11 mouse cellular contexts compared by ENCODE assay signal in genomic region chr5:23385136-23385535, GRCm38 (mm10). TPM values are rescaled to one million over a fixed set of nuclear protein-coding genes. Genes with fewer than 3 reads are reported as not detected.
A peak's percentile ranks its signal among the peaks of the same experiment; 100 is the strongest.
DNase-seq lines count a peak whose midpoint lies in the region; ATAC-seq and TF ChIP-seq lines count a peak whose summit lies in the region.
"Had no signal": no experiment of that assay in that cellular context is flagged by ENCODE, and none has a peak within 500 bp of the region (broad histone marks: within the 10 kb centered on the region; RNA-seq: fewer than 3 reads in every experiment).

No protein-coding gene starts in this region.

- peaks cover 2% of the 10 kb centered on the region; the same call in 1 of the 2 replicates for H3K36me3 ChIP-seq in heart, adult 2 months (ENCODE audit: control insufficient read depth, insufficient read depth, low read length)
- no peaks in the 10 kb centered on the region for H3K36me3 ChIP-seq in heart, embryonic 11.5 days (ENCODE audit: control insufficient read depth, insufficient read depth, low read length)
- H3K36me3 ChIP-seq: heart, embryonic 10.5 days had no signal

- no peak overlapping the region for H3K27ac ChIP-seq in heart, adult 2 months
- no peak overlapping the region for H3K27ac ChIP-seq in heart, embryonic 11.5 days (ENCODE audit: low read depth, low read length)
- H3K27ac ChIP-seq: heart, embryonic 10.5 days; liver, embryonic 14.5 days had no signal

- TF ChIP-seq CTCF in heart, adult 2 months (IDR thresholded peaks at IDR 0.05), result peak; percentile 70
- TF ChIP-seq CTCF in lung, adult 2 months (IDR thresholded peaks at IDR 0.05; ENCODE audit: insufficient read depth, low read length), result peak; percentile 64

- intact Hi-C loops in heart, adult 2 months (cut with DNase I), result loop anchor here (5.0 to 10.0 kb wide), 3 partner anchors 133 to 370 kb away; no protein-coding TSS in a partner anchor

- H3K79me2 ChIP-seq in heart, adult 2 months (replicated peaks; ENCODE audit: control insufficient read depth, insufficient read depth, low read length), result no peaks in the 10 kb centered on the region

- no peak for ATAC-seq in heart, embryonic 11.5 days (replicated peaks; ENCODE audit: insufficient number of reproducible peaks, low FRiP score, low TSS enrichment)

- TF ChIP-seq EP300 in heart, adult 2 months (IDR thresholded peaks at IDR 0.05; ENCODE audit: insufficient read depth, low read depth, low read length), result peak; percentile 53; the same call in 1 of the 2 replicates

- no peak overlapping the region for H3K9ac ChIP-seq in heart, adult 2 months (ENCODE audit: low read depth, low read length)
- no peak overlapping the region for H3K9ac ChIP-seq in heart, embryonic 11.5 days (ENCODE audit: low read depth, low read length)
- H3K9ac ChIP-seq: liver, embryonic 14.5 days had no signal

- H3K4me2 ChIP-seq in heart, embryonic 11.5 days, result no peak overlapping the region

- no peaks in the 10 kb centered on the region for H3K9me3 ChIP-seq in heart, embryonic 11.5 days (replicated peaks; ENCODE audit: control insufficient read depth, low read length)
- H3K9me3 ChIP-seq: heart, embryonic 10.5 days had no signal

- H3K4me3 ChIP-seq in heart, adult 2 months, result no peak overlapping the region
- no peak overlapping the region for H3K4me3 ChIP-seq in heart, embryonic 11.5 days (ENCODE audit: low read depth, low read length)
- no peak overlapping the region for H3K4me3 ChIP-seq in lung, adult 2 months (replicated peaks; ENCODE audit: extremely low read depth, low read depth, low read length)
- H3K4me3 ChIP-seq: heart, embryonic 10.5 days had no signal

- TF ChIP-seq POLR2A in heart, adult 2 months (IDR thresholded peaks at IDR 0.05; ENCODE audit: insufficient read depth, low read depth, low read length), result no peak
- TF ChIP-seq POLR2A in lung, adult 2 months (IDR thresholded peaks at IDR 0.05; ENCODE audit: borderline replicate concordance, extremely low read depth, low read depth, low read length), result no peak

- H3K27me3 ChIP-seq in heart, adult 2 months (ENCODE audit: control insufficient read depth, insufficient read depth, low read length), result no peaks in the 10 kb centered on the region
- H3K27me3 ChIP-seq in heart, embryonic 11.5 days (ENCODE audit: control insufficient read depth, insufficient read depth, low read length), result no peaks in the 10 kb centered on the region

- H3K4me1 ChIP-seq in heart, adult 2 months (ENCODE audit: control insufficient read depth, insufficient read depth, low read length), result peaks cover 5% of the 10 kb centered on the region
- H3K4me1 ChIP-seq in heart, embryonic 11.5 days (ENCODE audit: control insufficient read depth, insufficient read depth, low read length), result peaks cover 8% of the 10 kb centered on the region; the same call in 1 of the 2 replicates
- H3K4me1 ChIP-seq in lung, adult 2 months (ENCODE audit: control insufficient read depth, insufficient read depth, low read length), result peaks cover 8% of the 10 kb centered on the region

- DNase-seq in heart, adult 2 months, result peak in 1 of 2 experiments; percentile 52
- DNase-seq in 3134 (ENCODE audit: extremely low read depth, insufficient read length, low spot score) (peak; percentile 48), NIH3T3 (ENCODE audit: low read depth) (peak; percentile 73)
- DNase-seq in lung, adult 2 months, result no peak
- DNase-seq in frontal cortex, postnatal 14 days (ENCODE audit: low spot score in 2 of 2), result no peak
- no peak for DNase-seq in frontal cortex, adult 2 months (ENCODE audit: extremely low spot score in 1 of 2, low spot score in 1 of 2)
- DNase-seq in layer of hippocampus, adult 9-10 months (ENCODE audit: low spot score), result no peak
- DNase-seq: cerebellum, adult 11-12 months had no signal

- 65% methylated on average over 1 of the region's 1 CpGs for WGBS in heart, adult 2 months
- WGBS in heart, embryonic 11.5 days (ENCODE audit: insufficient replicate concordance), result 58% methylated on average over 1 of the region's 1 CpGs
- WGBS in lung, adult 2 months, result 34% methylated on average over 1 of the region's 1 CpGs

RNA-seq across cellular contexts. Expression of gene Kmt2e, which starts 49.1 kb away (rescaled TPM):
- total RNA-seq in heart, adult 2 months (2021), result 10 to 100 TPM; 38.1 to 48.5 TPM
- polyA plus RNA-seq in heart, adult 2 months (2012; rRNA removed), result 14.4 and 18.1 TPM in 2 replicates
- 61.5 and 65.2 TPM in 2 replicates for polyA plus RNA-seq in heart, embryonic 11.5 days (2014; fragmentation: Nextera tagmentation; extraction: Ambion mirVana)
- polyA plus RNA-seq in lung, adult 2 months (2012; rRNA removed), result 22.2 and 22.9 TPM in 2 replicates
- polyA plus RNA-seq in frontal cortex, adult 2 months (2012; rRNA removed), result 49.7 and 51.7 TPM in 2 replicates

Comparison
In these comparisons a context has a peak if more than half of its experiments do, and no peak if none do; other contexts are left out.
1. DNase-seq: peak in 3134 (single experiment) and NIH3T3 (single experiment); none in lung, adult 2 months (single experiment), frontal cortex, postnatal 14 days (0 of 2), frontal cortex, adult 2 months (0 of 2) and layer of hippocampus, adult 9-10 months (single experiment).